Mouse (Mus musculus) right cerebral cortex, postnatal 25 days (tissue): Measurements from ENCODE around the gene Tmem192.

Source experiments
- DNase-seq: peaks from one replicate; pipeline ENCODE4 v3.0.0; 2022

The Tmem192 gene

GRCm38 (mm10) chr8:64946820-64947697, at the start of gene Tmem192:
TSS of gene Tmem192 (plus strand) at chr8:64947185.
- DNase-seq: peak; percentile 95

GRCm38 (mm10) chr8:64898710-64899109, 48.3 kb upstream of the Tmem192 start:
- DNase-seq: no peak

- no peak for DNase-seq
These were observed 46.3 kb upstream of the Tmem192 start for GRCm38 (mm10) chr8:64900645-64901044.

GRCm38 (mm10) chr8:64901527-64902156, 45.3 kb upstream of the Tmem192 start:
- DNase-seq: no peak

- DNase-seq: no peak
These were observed 44.8 kb upstream of the Tmem192 start for GRCm38 (mm10) chr8:64902191-64902590.

- DNase-seq: peak; percentile 17
These were observed 43.2 kb upstream of the Tmem192 start for GRCm38 (mm10) chr8:64903778-64904177.

GRCm38 (mm10) chr8:64910026-64910425, 37.0 kb upstream of the Tmem192 start:
- DNase-seq: no peak

GRCm38 (mm10) chr8:64916793-64917192, 30.2 kb upstream of the Tmem192 start:
- no peak for DNase-seq

- no peak for DNase-seq
These were observed 23.7 kb upstream of the Tmem192 start for GRCm38 (mm10) chr8:64923329-64923728.

- DNase-seq: no peak
These were observed 21.2 kb upstream of the Tmem192 start for GRCm38 (mm10) chr8:64925762-64926161.

GRCm38 (mm10) chr8:64926355-64926754, 20.6 kb upstream of the Tmem192 start:
- no peak for DNase-seq

- DNase-seq: no peak
These were observed 18.0 kb upstream of the Tmem192 start for GRCm38 (mm10) chr8:64928938-64929337.

GRCm38 (mm10) chr8:64934997-64935396, 12.0 kb upstream of the Tmem192 start:
- no peak for DNase-seq

- DNase-seq: no peak
These were observed 6.0 kb upstream of the Tmem192 start for GRCm38 (mm10) chr8:64941019-64941418.

GRCm38 (mm10) chr8:64941495-64941894, 5.5 kb upstream of the Tmem192 start:
- peak; percentile 80 for DNase-seq

GRCm38 (mm10) chr8:64942946-64943345, 4.0 kb upstream of the Tmem192 start:
- no peak for DNase-seq

GRCm38 (mm10) chr8:64944831-64945230, 2.2 kb upstream of the Tmem192 start:
- no peak for DNase-seq

GRCm38 (mm10) chr8:64945606-64946005, 1.4 kb upstream of the Tmem192 start:
- DNase-seq: no peak

- DNase-seq: no peak
These were observed 555 bp upstream of the Tmem192 start for GRCm38 (mm10) chr8:64946441-64946819.

GRCm38 (mm10) chr8:64947698-64948034, 681 bp downstream of the Tmem192 start:
- no peak for DNase-seq

- no peak for DNase-seq
These were observed 1.4 kb downstream of the Tmem192 start for GRCm38 (mm10) chr8:64948371-64948770.

- no peak for DNase-seq
These were observed 5.1 kb downstream of the Tmem192 start for GRCm38 (mm10) chr8:64952101-64952500.

- no peak for DNase-seq
These were observed 12.0 kb downstream of the Tmem192 start for GRCm38 (mm10) chr8:64959025-64959424.

- DNase-seq: no peak
These were observed 15.9 kb downstream of the Tmem192 start for GRCm38 (mm10) chr8:64962836-64963235.
